Mouse (Mus musculus): ENCODE measurements at regions not wholly inside any gene's neighbourhood (a gene's known extent, or its start where the extent isn't known, plus 50 kb on each side); places are given as distances from the start of the nearest gene placed in this dataset.

DNA sequence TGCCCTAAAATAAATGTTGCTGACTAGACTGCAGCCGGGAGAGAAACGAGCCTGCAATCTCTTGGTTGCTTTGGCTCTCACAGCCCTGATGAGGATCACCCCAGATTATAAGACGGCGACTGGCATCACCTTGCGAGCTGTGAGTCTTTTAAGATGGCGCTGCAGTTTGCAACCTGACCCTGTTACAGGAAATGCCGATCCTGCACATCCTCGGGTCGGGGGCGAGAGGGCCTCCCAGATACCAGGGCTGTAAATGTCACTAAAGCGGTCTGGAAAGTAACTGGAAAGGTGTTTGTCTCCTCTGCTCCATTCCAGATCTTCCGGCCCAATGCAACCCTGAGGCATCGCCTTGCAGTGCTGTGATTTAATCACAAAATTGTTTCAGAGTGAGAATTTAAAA lies 53.4 kb downstream of the Cartpt start:
- DNase-seq = no peak

- peak; percentile 12 for DNase-seq
These were observed 58.3 kb downstream of the Cartpt start for GRCm38 (mm10) chr13:99842626-99843025.

DNA sequence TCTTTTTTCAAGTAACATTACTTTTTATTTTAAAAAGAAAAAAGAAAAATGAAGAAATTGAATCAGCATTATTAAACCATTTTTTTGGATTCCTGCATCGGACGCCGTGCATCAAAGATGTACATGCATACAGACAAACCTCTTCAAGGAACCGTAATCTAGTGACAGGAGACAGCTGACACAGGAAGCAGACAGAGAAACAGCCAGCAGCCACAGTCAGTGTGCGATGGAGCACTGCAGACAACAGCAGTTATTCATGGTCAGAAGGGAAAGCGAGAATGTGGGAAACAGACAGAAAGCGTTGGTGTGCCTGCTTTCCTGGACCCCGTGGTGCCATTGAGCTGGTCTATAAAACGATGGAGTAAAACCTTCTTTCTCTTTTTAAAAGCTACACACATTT lies 61.4 kb downstream of the Cartpt start:
- DNase-seq = no peak

DNA sequence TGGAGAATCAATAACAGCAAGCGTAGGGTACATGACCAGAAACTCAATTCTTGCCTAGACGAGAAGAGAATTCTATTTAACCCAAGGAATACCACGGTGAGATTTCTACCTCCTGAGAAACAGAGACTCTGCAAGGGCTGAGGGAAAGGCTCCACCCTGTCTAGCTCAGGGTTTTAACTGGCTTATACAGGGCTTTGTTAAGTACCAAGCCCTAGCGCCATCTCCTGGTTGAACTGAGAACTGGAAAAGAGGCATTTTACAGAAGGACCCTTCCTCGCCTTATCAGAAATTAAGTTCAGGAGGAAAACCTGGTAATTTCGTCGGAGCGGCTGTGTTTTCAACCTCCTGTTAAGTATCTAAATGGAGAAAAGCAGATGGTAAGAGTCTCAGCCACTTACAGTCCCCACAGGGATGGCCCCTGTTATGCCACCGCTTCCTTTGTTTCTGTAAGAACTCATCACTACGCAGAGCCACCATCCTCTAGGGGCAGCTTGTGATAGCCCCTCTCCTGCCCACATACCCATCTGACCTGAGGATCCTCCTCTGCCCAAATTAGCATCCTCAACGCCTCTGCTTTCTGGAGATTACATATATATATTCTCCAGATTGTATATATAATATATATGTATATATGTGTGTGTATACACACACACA lies 63.0 kb downstream of the Cartpt start:
- DNase-seq = peak; percentile 83

GRCm38 (mm10) chr13:99837180-99837579 lies 63.7 kb downstream of the Cartpt start:
- no peak for DNase-seq

- no peak for DNase-seq
These were observed 64.3 kb downstream of the Cartpt start for GRCm38 (mm10) chr13:99836586-99836985.

DNA sequence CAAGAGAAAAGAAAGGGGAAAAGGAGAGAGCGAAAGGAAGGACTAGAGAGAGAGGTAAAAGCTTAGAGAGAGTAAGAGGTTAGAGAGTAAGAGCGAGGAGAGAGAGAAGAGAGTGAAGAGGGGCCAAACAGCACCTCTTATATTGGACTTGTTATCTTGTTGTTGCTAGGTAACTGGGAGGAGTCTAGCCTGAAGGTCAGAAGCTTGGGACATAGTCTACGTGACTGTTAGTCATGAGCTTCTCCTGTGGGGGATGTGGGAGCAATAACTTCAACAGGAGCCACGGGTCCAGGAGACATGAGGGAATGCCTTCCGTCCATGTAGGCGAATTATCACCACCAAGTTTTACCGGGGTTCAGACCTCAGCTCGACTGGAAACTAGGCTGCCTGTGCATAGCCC lies 65.4 kb downstream of the Cartpt start:
- DNase-seq = no peak

- DNase-seq = no peak
These were observed 70.7 kb downstream of the Cartpt start for GRCm38 (mm10) chr13:99830080-99830724.

DNA sequence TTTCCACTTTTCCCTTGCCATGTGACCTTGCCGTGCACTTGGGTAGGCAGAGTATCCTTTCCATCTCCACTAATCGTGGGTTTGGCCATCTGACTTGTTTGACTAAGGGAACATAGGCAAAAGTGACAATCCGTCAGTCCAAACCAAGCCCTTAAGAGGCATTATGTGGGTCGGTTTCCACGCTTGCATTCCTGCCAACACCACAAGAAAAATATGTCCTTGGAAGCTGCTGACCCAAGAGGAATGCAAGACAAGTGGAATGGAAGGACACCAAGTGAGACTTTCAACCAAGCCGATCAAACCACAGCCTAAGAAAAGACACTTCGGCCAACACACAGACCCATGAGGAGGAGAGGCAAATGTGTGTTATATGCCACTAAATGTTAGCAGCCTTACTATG lies 73.3 kb downstream of the Cartpt start:
- no peak for DNase-seq

GRCm38 (mm10) chr13:99824625-99825024 lies 76.3 kb downstream of the Cartpt start:
- DNase-seq = no peak

DNA sequence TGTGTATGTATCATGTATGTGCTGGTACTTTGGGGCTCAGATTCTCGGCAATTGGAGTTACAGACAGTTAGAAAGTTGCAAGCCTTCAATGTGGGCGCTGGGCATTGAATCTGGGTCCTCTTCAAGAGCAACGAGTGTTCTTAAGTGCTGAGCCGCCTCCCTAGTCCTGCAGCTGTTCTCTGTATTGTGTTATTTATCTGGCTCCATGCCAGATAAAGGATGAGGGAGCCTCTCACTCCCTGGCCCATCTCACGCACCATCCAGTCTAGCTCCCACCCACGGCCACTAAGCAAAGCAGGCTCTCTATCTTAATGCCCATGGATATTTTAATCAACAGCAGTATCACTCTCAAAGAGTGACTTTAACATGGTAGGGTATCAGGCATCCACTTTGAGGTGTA lies 84.2 kb downstream of the Cartpt start:
- DNase-seq = no peak

- no peak for DNase-seq
These were observed 85.1 kb downstream of the Cartpt start for GRCm38 (mm10) chr13:99815786-99816185.

- no peak for DNase-seq
These were observed 86.1 kb downstream of the Cartpt start for GRCm38 (mm10) chr13:99814801-99815200.

DNA sequence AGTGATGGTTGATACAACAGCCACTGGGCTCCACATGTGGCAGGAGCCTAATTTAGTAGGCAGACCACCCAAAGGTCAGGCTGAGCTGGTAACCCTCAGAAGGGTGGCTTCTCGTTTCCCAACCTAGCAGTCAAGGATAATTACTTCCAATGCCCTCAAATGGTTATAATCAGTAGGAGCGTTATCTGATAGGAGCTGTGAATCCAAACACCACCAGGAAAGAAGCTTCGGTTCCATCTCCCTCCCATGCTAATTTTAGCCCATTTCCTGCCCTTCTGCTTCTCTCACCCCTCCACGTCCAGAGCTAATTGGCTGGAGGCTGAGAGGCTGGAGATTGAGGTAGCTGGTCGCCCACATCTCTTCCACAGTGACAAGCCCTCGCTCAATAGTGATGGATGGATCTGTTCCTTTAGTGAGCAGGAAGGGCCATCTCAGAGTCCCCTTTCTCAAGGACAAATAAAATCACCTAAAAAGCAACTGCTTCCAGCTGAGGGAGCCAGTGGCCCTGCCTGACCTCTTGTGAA lies 86.8 kb downstream of the Cartpt start:
- DNase-seq = no peak

DNA sequence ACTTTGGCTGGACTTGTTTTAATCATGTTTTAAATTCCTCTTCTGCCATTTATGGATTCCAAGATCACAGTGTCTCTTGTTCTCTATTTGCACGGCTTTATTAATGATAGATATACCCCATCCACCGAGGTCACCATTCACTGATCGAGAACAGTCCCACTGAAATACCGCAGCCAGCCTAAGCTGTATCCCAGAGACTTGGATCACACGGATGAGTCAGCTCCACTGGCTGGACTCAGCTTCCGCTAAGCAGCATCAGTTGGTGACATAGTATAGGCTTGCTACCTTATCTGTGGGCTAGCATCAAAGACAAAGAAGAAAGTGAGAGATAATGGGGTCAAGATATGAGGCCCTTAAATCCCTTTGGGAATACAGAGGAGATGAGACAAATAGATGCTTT lies 106.4 kb downstream of the Cartpt start:
- no peak for DNase-seq

GRCm38 (mm10) chr13:99793786-99794435 lies 107.0 kb downstream of the Cartpt start:
- DNase-seq = peak; percentile 21

DNA sequence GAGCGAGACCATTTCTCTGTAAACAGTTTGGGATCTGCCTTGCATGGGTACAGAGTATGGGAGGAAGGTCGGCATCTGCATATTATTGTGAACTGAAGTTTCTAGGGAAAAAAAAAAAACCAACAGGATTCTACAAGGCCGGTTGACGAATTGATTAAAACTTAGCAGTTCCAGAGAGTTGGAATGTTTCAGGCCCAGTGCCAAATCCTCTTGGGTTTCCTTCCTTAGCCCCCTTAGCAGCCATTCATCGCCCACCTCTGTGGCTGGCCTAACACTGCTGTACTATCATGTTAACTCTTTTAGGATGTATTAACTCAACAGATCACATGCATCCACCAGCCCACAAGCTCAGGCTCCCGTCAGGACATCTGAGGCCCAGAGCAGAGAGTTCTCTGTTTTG lies 107.9 kb downstream of the Cartpt start:
- no peak for DNase-seq

DNA sequence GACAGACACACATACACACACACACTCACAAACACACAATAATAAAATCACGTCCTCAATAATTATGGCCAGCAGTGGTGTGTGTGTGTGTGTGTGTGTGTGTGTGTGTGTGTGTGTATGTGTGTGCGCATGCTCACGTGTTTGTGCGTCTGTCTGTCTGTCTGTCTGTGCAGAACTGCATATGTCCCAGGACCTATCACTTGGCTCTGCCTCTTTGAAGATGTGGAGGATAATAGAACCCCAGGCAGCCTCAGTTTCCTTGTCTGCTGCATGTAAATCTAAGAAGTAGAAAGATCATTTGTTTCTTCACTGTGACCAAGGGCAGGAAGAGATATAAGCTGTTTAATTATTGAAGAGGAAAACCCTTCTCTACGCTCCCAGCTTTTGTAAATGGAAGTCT lies 109.9 kb downstream of the Cartpt start:
- DNase-seq = no peak

GRCm38 (mm10) chr13:99787760-99788159 lies 113.1 kb downstream of the Cartpt start:
- DNase-seq = no peak

- no peak for DNase-seq
These were observed 115.5 kb downstream of the Cartpt start for GRCm38 (mm10) chr13:99785427-99785826.

DNA sequence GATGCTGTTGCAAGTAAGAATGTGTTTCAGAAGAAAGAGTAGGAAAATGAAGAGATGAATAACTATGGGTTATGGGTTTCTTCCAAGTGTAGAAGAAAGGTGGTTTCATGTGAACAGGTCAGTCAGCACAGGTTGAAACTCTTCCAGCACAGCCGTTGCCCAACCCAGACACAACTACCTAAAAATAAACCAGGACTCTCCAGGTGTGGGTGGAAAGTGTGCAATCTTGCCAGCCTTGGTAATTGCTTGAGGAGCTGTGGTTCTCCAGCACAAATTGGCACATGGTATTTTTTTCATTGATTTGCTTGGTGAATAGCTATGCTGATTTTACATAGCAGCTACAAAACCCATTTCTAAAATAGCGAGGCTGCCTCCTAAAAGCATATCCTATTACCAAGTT lies 116.6 kb downstream of the Cartpt start:
- no peak for DNase-seq

- no peak for DNase-seq
These were observed 117.8 kb downstream of the Cartpt start for GRCm38 (mm10) chr13:99782883-99783721.

- DNase-seq = no peak
These were observed 119.3 kb downstream of the Cartpt start for GRCm38 (mm10) chr13:99781616-99782015.
